Mouse (Mus musculus) splenic B cell, adult 2 months (primary cell): ENCODE results near the gene Nfib.

Experiments used
- DNase-seq: peaks from one replicate; pipeline ENCODE4 v3.0.0-alpha.2; 2011; ENCODE audit warnings: low read depth, low spot score
- H3K27me3 ChIP-seq: 2 replicates; pipeline ENCODE4 v1.6.1; 2012; ENCODE audit warnings: mild to moderate bottlenecking, low read length, moderate library complexity, mixed read lengths; ENCODE audit not compliant: control insufficient read depth, poor library complexity, insufficient read depth, severe bottlenecking
- H3K36me3 ChIP-seq: 2 replicates; pipeline ENCODE4 v1.6.1; 2012; ENCODE audit warnings: mild to moderate bottlenecking, low read length, moderate library complexity, mixed read lengths; ENCODE audit not compliant: control insufficient read depth, poor library complexity, insufficient read depth, severe bottlenecking

Gene Nfib

GRCm38 (mm10) chr4:82604501-82604900 lies 101.0 kb downstream of the Nfib start:
- H3K27me3 ChIP-seq: no peaks in the 10 kb centered on the region
- H3K36me3 ChIP-seq: no peaks in the 10 kb centered on the region
- DNase-seq: no peak

GRCm38 (mm10) chr4:82600636-82601035 lies 104.9 kb downstream of the Nfib start:
- H3K36me3 ChIP-seq: no peaks in the 10 kb centered on the region
- H3K27me3 ChIP-seq: no peaks in the 10 kb centered on the region
- no peak for DNase-seq

GRCm38 (mm10) chr4:82598436-82598835 lies 107.1 kb downstream of the Nfib start:
- Histone ChIP-seq H3K36me3 (no peaks in the 10 kb centered on the region), H3K27me3 (no peaks in the 10 kb centered on the region)
- DNase-seq: no peak

GRCm38 (mm10) chr4:82593681-82594666 lies 111.6 kb downstream of the Nfib start:
- H3K27me3 ChIP-seq: no peaks in the 10 kb centered on the region
- no peak for DNase-seq

GRCm38 (mm10) chr4:82592086-82593030 lies 113.2 kb downstream of the Nfib start:
- no peaks in the 10 kb centered on the region for H3K27me3 ChIP-seq
- H3K36me3 ChIP-seq: no peaks in the 10 kb centered on the region
- DNase-seq: no peak

More at GRCm38 (mm10) chr4:82593681-82594666, 111.6 kb downstream of the Nfib start:
- no peaks in the 10 kb centered on the region for H3K36me3 ChIP-seq

GRCm38 (mm10) chr4:82589345-82589890 lies 116.1 kb downstream of the Nfib start:
- no peaks in the 10 kb centered on the region for H3K27me3 ChIP-seq
- H3K36me3 ChIP-seq: no peaks in the 10 kb centered on the region
- no peak for DNase-seq

GRCm38 (mm10) chr4:82588718-82589117 lies 116.8 kb downstream of the Nfib start:
- no peaks in the 10 kb centered on the region for H3K27me3 ChIP-seq
- no peak for DNase-seq

GRCm38 (mm10) chr4:82587146-82587870 lies 118.2 kb downstream of the Nfib start:
- DNase-seq: no peak
- no peaks in the 10 kb centered on the region for H3K36me3 ChIP-seq

More at GRCm38 (mm10) chr4:82588718-82589117, 116.8 kb downstream of the Nfib start:
- H3K36me3 ChIP-seq: no peaks in the 10 kb centered on the region

GRCm38 (mm10) chr4:82586637-82587036 lies 118.9 kb downstream of the Nfib start:
- DNase-seq: no peak
- H3K27me3 ChIP-seq: no peaks in the 10 kb centered on the region

More at GRCm38 (mm10) chr4:82587146-82587870, 118.2 kb downstream of the Nfib start:
- H3K27me3 ChIP-seq: no peaks in the 10 kb centered on the region

GRCm38 (mm10) chr4:82585536-82585935 lies 120.0 kb downstream of the Nfib start:
- DNase-seq: no peak
- Histone ChIP-seq H3K36me3 (no peaks in the 10 kb centered on the region), H3K27me3 (no peaks in the 10 kb centered on the region)

More at GRCm38 (mm10) chr4:82586637-82587036, 118.9 kb downstream of the Nfib start:
- no peaks in the 10 kb centered on the region for H3K36me3 ChIP-seq

- no peak for DNase-seq
- no peaks in the 10 kb centered on the region for H3K27me3 ChIP-seq
- no peaks in the 10 kb centered on the region for H3K36me3 ChIP-seq
Observed at GRCm38 (mm10) chr4:82585056-82585455, 120.5 kb downstream of the Nfib start.

GRCm38 (mm10) chr4:82584548-82584947 lies 121.0 kb downstream of the Nfib start:
- H3K36me3 ChIP-seq: no peaks in the 10 kb centered on the region
- no peak for DNase-seq

GRCm38 (mm10) chr4:82573291-82573605 lies 132.3 kb downstream of the Nfib start:
- Histone ChIP-seq H3K36me3 (no peaks in the 10 kb centered on the region), H3K27me3 (no peaks in the 10 kb centered on the region)
- DNase-seq: no peak

More at GRCm38 (mm10) chr4:82584548-82584947, 121.0 kb downstream of the Nfib start:
- no peaks in the 10 kb centered on the region for H3K27me3 ChIP-seq
